Mouse (Mus musculus) CH12.LX (cell line): Measurements from ENCODE around the gene Tle6.

Source experiments
- CTCF ChIP-seq, 2 experiments: IDR thresholded peaks in 1 of 2; conservative IDR thresholded peaks in 1 of 2; 2 replicates each; pipeline ENCODE4 v1.5.1; 2011 to 2012; ENCODE audit warnings: low read depth in 2 of 2, low read length in 2 of 2, improper control_type of control experiment in 1 of 2, inconsistent platforms in 1 of 2, mild to moderate bottlenecking in 1 of 2, moderate library complexity in 1 of 2
- GABPA ChIP-seq: IDR thresholded peaks from 2 replicates; pipeline ENCODE4 v1.6.1; 2012; ENCODE audit warnings: low read depth, low read length, improper control_type of control experiment, inconsistent platforms; ENCODE audit not compliant: insufficient replicate concordance
- HCFC1 ChIP-seq: IDR thresholded peaks from 2 replicates; pipeline ENCODE4 v1.6.1; 2012; ENCODE audit warnings: low read depth, mild to moderate bottlenecking, inconsistent platforms, low read length, improper control_type of control experiment
- JUND ChIP-seq: conservative IDR thresholded peaks from 2 replicates; pipeline ENCODE4 v1.6.1; 2011; ENCODE audit warnings: low read depth, low read length, improper control_type of control experiment
- KAT2A ChIP-seq: IDR thresholded peaks from 2 replicates; pipeline ENCODE4 v1.6.1; 2012; ENCODE audit warnings: low read length, improper control_type of control experiment, inconsistent platforms; ENCODE audit not compliant: insufficient replicate concordance
- MXI1 ChIP-seq: IDR thresholded peaks from 2 replicates; pipeline ENCODE4 v1.6.1; 2011; ENCODE audit warnings: mild to moderate bottlenecking, low read depth, low read length, improper control_type of control experiment
- POLR2A ChIP-seq: IDR thresholded peaks from 2 replicates; pipeline ENCODE4 v1.6.1; 2011; ENCODE audit warnings: low read depth, mild to moderate bottlenecking, improper control_type of control experiment, low read length
- RAD21 ChIP-seq: IDR thresholded peaks from 2 replicates; pipeline ENCODE4 v1.6.1; 2011; ENCODE audit warnings: low read depth, mild to moderate bottlenecking, low read length, improper control_type of control experiment, moderate library complexity
- TBP ChIP-seq: conservative IDR thresholded peaks from 2 replicates; pipeline ENCODE4 v1.6.1; 2011; ENCODE audit warnings: low read depth, low read length, improper control_type of control experiment

DNA sequence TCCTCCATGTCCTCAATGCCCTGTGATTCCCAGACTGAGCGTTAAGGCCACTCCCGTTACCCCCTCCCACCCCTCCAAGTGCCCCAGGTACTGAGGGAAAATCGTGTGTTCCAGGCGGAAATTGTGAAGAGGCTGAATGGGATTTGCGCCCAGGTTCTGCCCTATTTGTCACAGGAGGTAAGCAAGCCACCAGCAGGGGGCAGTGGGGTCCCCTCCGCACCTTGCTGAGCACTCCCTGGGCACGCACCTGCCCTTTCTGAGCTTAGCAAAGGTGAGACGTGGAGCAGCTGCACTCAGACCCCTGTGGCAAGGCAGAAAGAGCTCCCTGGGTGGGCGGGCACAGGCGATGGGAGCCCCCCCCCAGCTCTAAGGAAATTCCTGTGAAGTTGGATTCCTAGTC, 36.1 kb downstream of the Tle6 start:
- no peak for TF ChIP-seq KAT2A
- no peak for TF ChIP-seq JUND
- TF ChIP-seq POLR2A, result no peak
- TF ChIP-seq CTCF (conservative IDR thresholded peaks at IDR 0.05 in 1 of 2, IDR thresholded peaks at IDR 0.05 in 1 of 2; ENCODE audit: low read depth in 2 of 2, low read length in 2 of 2), result peak; percentile 20 to 68; a peak in 2 of 4 replicates
- no peak for TF ChIP-seq TBP
- no peak for TF ChIP-seq GABPA
- peak; percentile 45 for TF ChIP-seq RAD21
- no peak for TF ChIP-seq HCFC1
- TF ChIP-seq MXI1, result no peak
